Mouse (Mus musculus) CH12.LX (cell line): ENCODE data around the gene Cdkn1b. TPM values are rescaled to one million over a fixed set of nuclear protein-coding genes. Genes with fewer than 3 reads are reported as not detected.

Experiments used
- DNase-seq: peaks from one replicate; pipeline ENCODE4 v3.0.0-alpha.2; 2013; ENCODE audit errors: extremely low read depth
- H3K27ac ChIP-seq: 2 replicates; pipeline ENCODE4 v1.5.1; 2012; ENCODE audit warnings: low read depth, mild to moderate bottlenecking, control low read depth, moderate library complexity; ENCODE audit not compliant: insufficient read depth
- H3K27me3 ChIP-seq: replicated peaks from 2 replicates; pipeline ENCODE3; 2012; ENCODE audit warnings: inconsistent platforms
- H3K36me3 ChIP-seq, 2 experiments: replicated peaks in 1 of 2; 2 replicates each; pipeline versions ENCODE3 to v1.6.1; 2012; ENCODE audit warnings: inconsistent platforms in 1 of 2, low read length in 1 of 2, mild to moderate bottlenecking in 1 of 2, mixed read lengths in 1 of 2, moderate library complexity in 1 of 2; ENCODE audit not compliant: control insufficient read depth in 1 of 2, insufficient read depth in 1 of 2
- H3K4me1 ChIP-seq, 2 experiments: 2 replicates each; pipeline ENCODE4 v1.6.1; 2012; ENCODE audit warnings: inconsistent platforms in 1 of 2, moderate library complexity in 1 of 2; ENCODE audit not compliant: insufficient read depth in 2 of 2, control insufficient read depth in 1 of 2
- H3K4me2 ChIP-seq: 2 replicates; pipeline ENCODE4 v1.6.1; 2012; ENCODE audit warnings: low read depth, mild to moderate bottlenecking, control low read depth; ENCODE audit not compliant: poor library complexity, insufficient read depth, severe bottlenecking
- H3K4me3 ChIP-seq, 3 experiments: fragments of 150-350 bp in 1 of 3; sonication (generic) in 1 of 3; replicated peaks in 1 of 3; 2 replicates each; pipeline versions ENCODE3 to v1.5.1; 2011 to 2012; ENCODE audit warnings: low read depth in 2 of 3, low read length in 2 of 3, mild to moderate bottlenecking in 2 of 3, moderate library complexity in 2 of 3, control low read depth in 1 of 3, improper control_type of control experiment in 1 of 3, inconsistent platforms in 1 of 3, mixed read lengths in 1 of 3; ENCODE audit not compliant: poor library complexity in 1 of 3
- H3K79me2 ChIP-seq: replicated peaks from 2 replicates; pipeline ENCODE4 v1.6.1; 2012; ENCODE audit warnings: mild to moderate bottlenecking, moderate library complexity; ENCODE audit not compliant: control insufficient read depth, poor library complexity, insufficient read depth, severe bottlenecking; ENCODE audit errors: extremely low read depth
- H3K9ac ChIP-seq: 2 replicates; pipeline ENCODE4 v1.6.1; 2012; ENCODE audit warnings: low read depth, mild to moderate bottlenecking, control low read depth, moderate library complexity; ENCODE audit not compliant: insufficient read depth
- H3K9me3 ChIP-seq: replicated peaks from 2 replicates; pipeline ENCODE3; 2012; ENCODE audit warnings: low read length, inconsistent platforms, mixed read lengths
- BHLHE40 ChIP-seq: IDR thresholded peaks from 2 replicates; pipeline ENCODE4 v1.6.1; 2011; ENCODE audit warnings: mild to moderate bottlenecking, low read depth, low read length, improper control_type of control experiment
- CHD1 ChIP-seq: IDR thresholded peaks from 2 replicates; pipeline ENCODE4 v1.6.1; 2012; ENCODE audit warnings: low read depth, low read length, improper control_type of control experiment, inconsistent platforms
- CHD2 ChIP-seq: IDR thresholded peaks from 2 replicates; pipeline ENCODE4 v1.6.1; 2011; ENCODE audit warnings: low read length, improper control_type of control experiment
- E2F4 ChIP-seq: IDR thresholded peaks from 2 replicates; pipeline ENCODE4 v1.6.1; 2011; ENCODE audit warnings: low read depth, low read length, improper control_type of control experiment; ENCODE audit not compliant: insufficient replicate concordance
- EP300 ChIP-seq: IDR thresholded peaks from 2 replicates; pipeline ENCODE4 v1.6.1; 2011; ENCODE audit warnings: low read length, improper control_type of control experiment
- ETS1 ChIP-seq: conservative IDR thresholded peaks from 2 replicates; pipeline ENCODE4 v1.6.1; 2012; ENCODE audit warnings: low read depth, mild to moderate bottlenecking, inconsistent platforms, low read length, improper control_type of control experiment, moderate library complexity
- GABPA ChIP-seq: IDR thresholded peaks from 2 replicates; pipeline ENCODE4 v1.6.1; 2012; ENCODE audit warnings: low read depth, low read length, improper control_type of control experiment, inconsistent platforms; ENCODE audit not compliant: insufficient replicate concordance
- HCFC1 ChIP-seq: IDR thresholded peaks from 2 replicates; pipeline ENCODE4 v1.6.1; 2012; ENCODE audit warnings: low read depth, mild to moderate bottlenecking, inconsistent platforms, low read length, improper control_type of control experiment
- JUND ChIP-seq: conservative IDR thresholded peaks from 2 replicates; pipeline ENCODE4 v1.6.1; 2011; ENCODE audit warnings: low read depth, low read length, improper control_type of control experiment
- KAT2A ChIP-seq: IDR thresholded peaks from 2 replicates; pipeline ENCODE4 v1.6.1; 2012; ENCODE audit warnings: low read length, improper control_type of control experiment, inconsistent platforms; ENCODE audit not compliant: insufficient replicate concordance
- MAX ChIP-seq: IDR thresholded peaks from 2 replicates; pipeline ENCODE4 v1.6.1; 2011; ENCODE audit warnings: low read length, improper control_type of control experiment
- MAZ ChIP-seq: IDR thresholded peaks from 2 replicates; pipeline ENCODE4 v1.6.1; 2012; ENCODE audit warnings: low read depth, mild to moderate bottlenecking, inconsistent platforms, low read length, improper control_type of control experiment, moderate library complexity
- MEF2A ChIP-seq: IDR thresholded peaks from 2 replicates; pipeline ENCODE4 v1.6.1; 2014; ENCODE audit warnings: low read depth, mild to moderate bottlenecking, inconsistent platforms, low read length, improper control_type of control experiment, borderline replicate concordance
- MXI1 ChIP-seq: IDR thresholded peaks from 2 replicates; pipeline ENCODE4 v1.6.1; 2011; ENCODE audit warnings: mild to moderate bottlenecking, low read depth, low read length, improper control_type of control experiment
- MYC ChIP-seq: IDR thresholded peaks from 2 replicates; pipeline ENCODE4 v1.6.1; 2011; ENCODE audit warnings: low read depth, mild to moderate bottlenecking, improper control_type of control experiment, low read length
- NELFE ChIP-seq: IDR thresholded peaks from 2 replicates; pipeline ENCODE4 v1.6.1; 2011; ENCODE audit warnings: low read depth, low read length, improper control_type of control experiment
- POLR2AphosphoS2 ChIP-seq: IDR thresholded peaks from 2 replicates; pipeline ENCODE4 v1.6.1; 2011; ENCODE audit warnings: low read depth, low read length, improper control_type of control experiment
- SIN3A ChIP-seq: IDR thresholded peaks from 2 replicates; pipeline ENCODE4 v1.6.1; 2012; ENCODE audit warnings: low read length, improper control_type of control experiment, inconsistent platforms
- SMC3 ChIP-seq: IDR thresholded peaks from 2 replicates; pipeline ENCODE4 v1.6.1; 2011; ENCODE audit warnings: low read depth, low read length, improper control_type of control experiment
- TBP ChIP-seq: conservative IDR thresholded peaks from 2 replicates; pipeline ENCODE4 v1.6.1; 2011; ENCODE audit warnings: low read depth, low read length, improper control_type of control experiment
- UBTF ChIP-seq: IDR thresholded peaks from 2 replicates; pipeline ENCODE4 v1.6.1; 2012; ENCODE audit warnings: low read depth, mild to moderate bottlenecking, inconsistent platforms, low read length, improper control_type of control experiment, moderate library complexity
- USF1 ChIP-seq: IDR thresholded peaks from 2 replicates; pipeline ENCODE4 v1.6.1; 2014; ENCODE audit warnings: low read depth, mild to moderate bottlenecking, inconsistent platforms, low read length, improper control_type of control experiment
- USF2 ChIP-seq: conservative IDR thresholded peaks from 2 replicates; pipeline ENCODE4 v1.6.1; 2011; ENCODE audit warnings: low read depth, low read length, improper control_type of control experiment
- ZMIZ1 ChIP-seq: IDR thresholded peaks from 2 replicates; pipeline ENCODE4 v1.6.1; 2012; ENCODE audit warnings: low read depth, mild to moderate bottlenecking, inconsistent platforms, low read length, improper control_type of control experiment
- ZNF384 ChIP-seq: IDR thresholded peaks from 2 replicates; pipeline ENCODE4 v1.6.1; 2012; ENCODE audit warnings: low read depth, low read length, improper control_type of control experiment, inconsistent platforms
- dilution Hi-C: fragments of 300-500 bp; cut with MboI; formaldehyde crosslinking; loops from 2 replicates; pipeline ENCODE4 v1.14.3; 2020; ENCODE audit warnings: low sequenced_read_pairs; ENCODE audit not compliant: extremely low pct_unique_long_range_greater_than_20kb, extremely low pct_ligation_motif_present
- in situ Hi-C: fragments of 300-500 bp; cut with MboI; formaldehyde crosslinking; loops from 3 replicates; pipeline ENCODE4 v1.14.3; 2019; ENCODE audit warnings: low sequenced_read_pairs, low pct_ligation_motif_present, low pct_unique_long_range_greater_than_20kb, mixed read lengths
- polyA plus RNA-seq: library from polyadenylated mRNA; unstranded; fragments of >175 nt; gene quantifications from 2 replicates; pipeline ENCODE4 v1.2.1, GENCODE M21; 2012; ENCODE audit warnings: low read depth; ENCODE audit not compliant: insufficient read length
- total RNA-seq, 2 experiments: library from RNA; depleted of rRNA; stranded (reverse); fragments of 300-350 nt in 1 of 2; fragments of >200 nt in 1 of 2; gene quantifications; 2 replicates each; pipeline ENCODE4 v1.2.3; 2012 to 2014

Gene Cdkn1b
- total and polyA plus RNA-seq, 3 experiments = 19.2 to 23.5 (median 20.9) TPM

DNA sequence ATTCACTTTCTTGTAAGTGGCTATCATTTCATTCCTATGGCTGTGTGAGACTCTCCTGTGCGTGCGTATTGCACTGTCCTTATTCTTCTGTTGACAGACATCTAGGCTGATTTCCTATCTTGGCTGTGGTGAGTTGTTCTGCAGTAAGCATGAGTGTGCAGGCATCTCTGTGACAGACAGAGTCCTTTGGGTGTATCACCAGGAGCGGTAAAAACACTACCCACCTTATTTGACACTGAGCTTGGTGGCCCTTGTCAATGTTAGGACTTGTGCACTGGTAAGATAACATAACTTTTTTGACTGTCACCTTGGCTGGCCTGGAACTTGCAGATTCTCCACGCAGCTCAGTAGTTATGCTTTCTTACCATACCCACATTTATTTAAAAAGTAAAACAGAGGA, 49.3 kb upstream of the Cdkn1b start:
- no peaks in the 10 kb centered on the region for H3K27me3 ChIP-seq
- DNase-seq = no peak
- TF ChIP-seq USF2 (no peak), JUND (no peak), HCFC1 (no peak), MYC (no peak), ZNF384 (no peak), ZMIZ1 (no peak), BHLHE40 (no peak), MAZ (no peak), E2F4 (no peak), CHD1 (no peak), TBP (no peak), CHD2 (no peak), NELFE (no peak), KAT2A (no peak), ETS1 (no peak), MXI1 (no peak)
- no peaks in the 10 kb centered on the region for H3K9me3 ChIP-seq
- H3K79me2 ChIP-seq = no peaks in the 10 kb centered on the region
- H3K4me2 ChIP-seq = no peak overlapping the region
- no peaks in the 10 kb centered on the region for H3K4me1 ChIP-seq
- no peak overlapping the region for H3K4me3 ChIP-seq
- H3K36me3 ChIP-seq = peaks cover 9 to 21% of the 10 kb centered on the region in 2 experiments
- H3K9ac ChIP-seq = no peak overlapping the region
- no peak overlapping the region for H3K27ac ChIP-seq
- dilution Hi-C loops (no loop called here), in situ Hi-C loops (loop anchor here (25.0 kb wide), 1 partner anchor 434 kb away; no protein-coding TSS in a partner anchor)

GRCm38 (mm10) chr6:134872236-134872635, 48.0 kb upstream of the Cdkn1b start:
- in situ Hi-C loops (loop anchor here (25.0 kb wide), 1 partner anchor 435 kb away; no protein-coding TSS in a partner anchor), dilution Hi-C loops (no loop called here)
- no peak overlapping the region for H3K9ac ChIP-seq
- H3K27ac ChIP-seq = no peak overlapping the region
- no peak for DNase-seq
- H3K4me3 ChIP-seq = no peak overlapping the region
- TF ChIP-seq POLR2AphosphoS2 (no peak), SIN3A (no peak), SMC3 (no peak), MEF2A (no peak), TBP (no peak), MAX (no peak), ZMIZ1 (no peak), EP300 (no peak), GABPA (no peak), UBTF (no peak), USF1 (no peak)
- no peaks in the 10 kb centered on the region for H3K9me3 ChIP-seq
- H3K4me2 ChIP-seq = no peak overlapping the region
- H3K79me2 ChIP-seq = no peaks in the 10 kb centered on the region
- H3K4me1 ChIP-seq = no peaks in the 10 kb centered on the region
- peaks cover 9 to 26% of the 10 kb centered on the region in 2 experiments for H3K36me3 ChIP-seq
- no peaks in the 10 kb centered on the region for H3K27me3 ChIP-seq
